Mouse (Mus musculus) heart, embryonic 11.5 days (tissue): ENCODE results near the gene Rnaset2a. TPM values are rescaled to one million over a fixed set of nuclear protein-coding genes. Genes with fewer than 3 reads are reported as not detected.
"Not testable (repeated sequence)": the region's sequence is repeated elsewhere in the genome, so short reads cannot be mapped to it uniquely, and the experiment has no call there.

Source experiments
- ATAC-seq: fragments of 200-750 bp; cut with Nextera tagmentation; replicated peaks from 2 replicates; pipeline ENCODE4 v1.8.0; 2017; ENCODE audit warnings: moderate library complexity; ENCODE audit not compliant: insufficient number of reproducible peaks, low FRiP score, low TSS enrichment
- H3K27ac ChIP-seq: fragments of 300-500 bp; sonication (generic); 2 replicates; pipeline ENCODE4 v1.5.1; 2014; ENCODE audit warnings: mild to moderate bottlenecking, low read depth, low read length
- H3K27me3 ChIP-seq: fragments of 300-500 bp; sonication (generic); 2 replicates; pipeline ENCODE4 v1.6.1; 2014; ENCODE audit warnings: mild to moderate bottlenecking, low read length, mixed read lengths; ENCODE audit not compliant: control insufficient read depth, insufficient read depth
- H3K36me3 ChIP-seq: fragments of 300-500 bp; sonication (generic); 2 replicates; pipeline ENCODE4 v1.6.1; 2014; ENCODE audit warnings: mild to moderate bottlenecking, low read length, moderate library complexity, mixed read lengths; ENCODE audit not compliant: control insufficient read depth, insufficient read depth
- H3K4me1 ChIP-seq: fragments of 300-500 bp; sonication (generic); 2 replicates; pipeline ENCODE4 v1.6.1; 2014; ENCODE audit warnings: low read length; ENCODE audit not compliant: control insufficient read depth, insufficient read depth
- H3K4me2 ChIP-seq: fragments of 300-500 bp; sonication (generic); 2 replicates; pipeline ENCODE4 v1.6.1; 2014; ENCODE audit warnings: mild to moderate bottlenecking, moderate library complexity
- H3K4me3 ChIP-seq: fragments of 300-500 bp; sonication (generic); 2 replicates; pipeline ENCODE4 v1.5.1; 2014; ENCODE audit warnings: low read depth, low read length
- H3K9ac ChIP-seq: fragments of 300-500 bp; sonication (generic); 2 replicates; pipeline ENCODE4 v1.6.1; 2014; ENCODE audit warnings: mild to moderate bottlenecking, low read depth, low read length, moderate library complexity
- H3K9me3 ChIP-seq: fragments of 300-500 bp; sonication (generic); replicated peaks from 2 replicates; pipeline ENCODE4 v1.6.1; 2016; ENCODE audit warnings: low read length; ENCODE audit not compliant: control insufficient read depth
- WGBS: fragments of 180-500 bp; shearing (Covaris S2); extraction: QIAGEN DNeasy Blood & Tissue Kit; methylation state at CpG from one replicate; pipeline ENCODE4 v1.1.7; 2014; ENCODE audit not compliant: insufficient replicate concordance; 5-methylcytosine and 5-hydroxymethylcytosine counted together
- polyA plus RNA-seq: library from polyadenylated mRNA; unstranded; fragments of >200 nt; fragmentation: Nextera tagmentation; extraction: Ambion mirVana; gene quantifications from 2 replicates; pipeline ENCODE4 v1.2.1, GENCODE M21; 2014

Gene Rnaset2a
- polyA plus RNA-seq, 1 experiment from 2014 or later, result 30.0 TPM

DNA sequence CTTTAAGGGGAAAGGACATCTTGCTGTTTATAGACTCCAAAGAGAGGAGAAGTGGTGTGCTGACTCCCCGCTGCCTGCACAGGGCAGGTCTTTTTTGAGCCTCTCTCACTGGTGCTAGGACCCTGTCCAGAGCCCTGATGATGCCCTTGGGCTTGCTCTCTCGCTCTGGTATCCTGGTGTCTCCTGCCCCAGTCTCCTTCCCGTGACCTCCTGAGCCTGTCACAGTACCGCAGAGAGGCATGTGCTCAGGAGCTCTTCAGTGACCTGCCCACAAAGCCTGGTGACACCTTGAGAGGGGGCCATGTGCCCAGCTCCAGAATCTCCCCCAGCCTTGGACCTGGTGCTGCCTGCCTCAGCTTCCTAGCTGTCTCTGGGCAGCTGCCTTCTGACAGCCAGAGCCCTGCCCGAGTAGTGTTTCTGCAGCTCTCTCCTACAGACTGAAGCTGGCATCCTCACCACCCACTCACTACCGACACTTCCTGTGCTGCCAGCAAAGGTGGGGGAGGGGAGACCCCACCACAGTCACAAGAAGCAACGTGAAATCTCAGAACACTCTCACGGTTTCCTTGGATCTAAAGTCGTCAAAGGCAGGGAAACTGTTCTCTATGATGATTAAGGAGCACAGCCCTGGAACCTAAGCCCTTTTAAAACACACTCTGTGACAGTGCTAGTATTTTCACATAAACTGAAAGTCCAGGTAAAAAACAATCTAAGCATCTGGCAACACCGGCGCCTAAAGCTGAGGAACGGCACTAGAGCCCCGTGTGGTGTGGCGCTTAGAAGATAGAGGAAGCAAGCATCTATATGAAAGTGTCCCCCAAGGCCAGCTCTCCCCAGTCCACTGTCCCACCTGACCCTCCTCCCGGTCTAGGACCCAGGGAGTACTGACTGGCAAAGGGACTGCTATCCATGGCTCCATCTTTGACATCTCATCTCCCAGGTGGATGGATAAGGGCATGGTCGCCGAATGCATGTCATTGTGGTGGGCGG lies 55.1 kb downstream of the Rnaset2a start:
- H3K36me3 ChIP-seq, H3K4me1 ChIP-seq, H3K27ac ChIP-seq, H3K4me2 ChIP-seq, H3K27me3 ChIP-seq, H3K4me3 ChIP-seq, ATAC-seq, H3K9me3 ChIP-seq, H3K9ac ChIP-seq: not testable (repeated sequence)
- 63% methylated on average over 3 of the region's 18 CpGs for WGBS

DNA sequence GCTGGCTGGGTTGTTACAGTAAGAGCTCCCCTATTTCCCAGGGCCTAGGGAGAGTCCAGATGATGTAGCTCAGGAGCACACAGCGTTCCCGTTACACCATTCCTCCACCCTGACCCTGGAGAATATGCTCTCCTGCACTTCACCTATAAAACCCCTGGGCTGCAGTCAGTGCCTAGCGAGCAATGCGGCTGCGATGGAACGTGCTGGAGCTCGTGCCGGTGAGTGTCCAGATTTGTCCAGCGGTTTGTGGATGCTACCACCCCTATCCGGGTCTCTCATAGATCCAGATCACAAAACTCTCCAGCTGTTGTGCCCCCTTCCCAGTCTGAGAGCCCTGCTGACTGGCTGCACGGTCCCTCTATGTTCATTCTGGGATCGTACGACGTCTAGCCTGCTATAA lies 56.6 kb downstream of the Rnaset2a start:
- H3K36me3 ChIP-seq, H3K4me1 ChIP-seq, H3K9ac ChIP-seq, ATAC-seq, H3K27ac ChIP-seq, H3K4me3 ChIP-seq, H3K4me2 ChIP-seq, H3K27me3 ChIP-seq, H3K9me3 ChIP-seq: not testable (repeated sequence)
- WGBS, result 93% methylated on average over 14 of the region's 14 CpGs

DNA sequence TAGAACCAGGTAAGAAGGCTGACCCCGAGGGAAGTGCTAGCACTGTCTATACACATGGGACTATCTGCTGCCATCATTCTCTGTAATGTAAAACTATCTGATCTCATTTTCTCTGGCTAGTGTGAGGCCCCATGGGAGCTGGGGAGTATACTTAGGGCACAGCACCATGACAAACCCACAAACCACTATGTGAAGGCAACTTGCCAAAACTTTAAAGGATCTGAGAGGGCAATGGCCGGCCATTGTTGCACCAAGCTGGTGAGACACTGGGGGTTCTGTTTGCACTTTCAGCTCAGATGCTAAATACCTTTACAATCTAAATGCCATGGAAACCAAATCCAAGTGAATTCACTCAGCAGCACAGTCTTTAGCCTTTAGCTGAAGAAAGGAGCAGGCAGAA lies 78.0 kb downstream of the Rnaset2a start:
- not testable (repeated sequence) for H3K4me2 ChIP-seq, H3K4me3 ChIP-seq, H3K27ac ChIP-seq, H3K9me3 ChIP-seq, H3K27me3 ChIP-seq, H3K9ac ChIP-seq, ATAC-seq, H3K4me1 ChIP-seq, H3K36me3 ChIP-seq
- WGBS, result 80% methylated on average over 1 of the region's 2 CpGs

Other genes with a start within 250 kb of the Rnaset2a start
- 0.09 and 0.24 TPM in 2 replicates for gene Tagap, start 222.1 kb downstream of the Rnaset2a start, polyA plus RNA-seq
- 51.7 and 60.0 TPM in 2 replicates for gene Rsph3a, start 202.5 kb downstream of the Rnaset2a start, polyA plus RNA-seq
- gene Gm49673, start 309 bp downstream of the Rnaset2a start, polyA plus RNA-seq, result not detected in 2 replicates
- 24.9 and 28.9 TPM in 2 replicates for gene Fgfr1op, start 17.4 kb upstream of the Rnaset2a start, polyA plus RNA-seq
- not detected in 2 replicates for gene Ccr6, start 87.9 kb upstream of the Rnaset2a start, polyA plus RNA-seq
- 152 and 153 TPM in 2 replicates for gene Mpc1, start 134.8 kb upstream of the Rnaset2a start, polyA plus RNA-seq
- gene Sft2d1, start 163.0 kb upstream of the Rnaset2a start, polyA plus RNA-seq, result 66.9 and 71.5 TPM in 2 replicates
- gene Prr18, start 189.4 kb upstream of the Rnaset2a start, polyA plus RNA-seq, result 0.39 TPM in 1 of 2 replicates, not detected in the other
- gene T2, start 207.9 kb upstream of the Rnaset2a start, polyA plus RNA-seq, result 0.73 and 0.79 TPM in 2 replicates